11 mouse cellular contexts compared by ENCODE assay signal in the genomic region with DNA sequence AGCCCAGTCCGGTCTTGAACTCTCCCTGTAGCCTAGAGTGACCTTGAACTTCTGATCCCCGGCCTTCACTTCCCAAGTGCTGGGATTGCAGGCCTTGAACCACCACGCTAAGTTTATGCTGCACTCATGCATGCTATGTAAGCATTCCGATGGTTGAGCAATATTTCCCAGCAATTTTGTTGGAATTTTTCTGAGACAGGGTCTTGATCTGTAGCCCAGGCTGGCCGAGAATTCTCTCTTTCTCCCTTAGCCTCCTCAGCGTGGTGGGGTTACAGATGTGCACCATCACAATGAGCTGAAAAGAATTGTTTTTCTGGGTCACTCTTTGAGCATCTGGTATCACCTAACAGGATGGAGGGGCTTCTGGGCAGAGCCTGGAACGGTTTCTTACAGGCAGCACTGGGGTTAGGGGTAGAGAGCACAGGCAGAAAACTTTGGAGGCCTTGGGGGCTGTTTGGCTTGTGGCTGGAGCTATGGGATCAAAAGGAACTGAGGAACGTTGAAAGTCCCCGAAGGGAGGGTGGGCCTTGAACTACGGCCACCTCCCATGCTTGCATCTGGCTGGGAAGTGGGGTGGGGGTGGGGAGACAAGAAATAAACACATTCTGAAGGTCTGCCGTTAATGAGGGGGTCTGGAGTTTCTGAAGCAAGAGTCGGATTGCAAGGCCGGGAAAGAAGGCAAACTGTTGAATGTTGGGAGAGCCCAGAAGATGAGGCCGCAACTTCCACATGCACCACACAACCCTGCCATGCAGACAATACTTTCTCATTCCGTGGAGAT. TPM values are rescaled to one million over a fixed set of nuclear protein-coding genes. Genes with fewer than 3 reads are reported as not detected.
A peak's percentile ranks its signal among the peaks of the same experiment; 100 is the strongest.
DNase-seq lines count a peak whose midpoint lies in the region; ATAC-seq and TF ChIP-seq lines count a peak whose summit lies in the region.
"Had no signal": no experiment of that assay in that cellular context is flagged by ENCODE, and none has a peak within 500 bp of the region (broad histone marks: within the 10 kb centered on the region; RNA-seq: fewer than 3 reads in every experiment).

No protein-coding gene starts in this region.

- H3K4me3 ChIP-seq in lung, embryonic 14.5 days (ENCODE audit: low read depth, low read length): no peak overlapping the region
- H3K4me3 ChIP-seq in embryonic facial prominence, embryonic 11.5 days (ENCODE audit: low read depth, low read length): no peak overlapping the region
- H3K4me3 ChIP-seq in limb, embryonic 13.5 days: no peak overlapping the region
- H3K4me3 ChIP-seq: midbrain, embryonic 15.5 days had no signal

- intact Hi-C loops in heart, postnatal 25 days (cut with DNase I): no loop called here

- no peak for ATAC-seq in lung, embryonic 14.5 days (ENCODE audit: insufficient read depth)
- no peak for ATAC-seq in embryonic facial prominence, embryonic 11.5 days (replicated peaks; ENCODE audit: insufficient number of reproducible peaks, low FRiP score, low TSS enrichment, low read depth)
- ATAC-seq in limb, embryonic 13.5 days (ENCODE audit: low FRiP score, low read depth): no peak
- ATAC-seq: midbrain, embryonic 15.5 days had no signal

- H3K4me1 ChIP-seq in lung, embryonic 14.5 days (ENCODE audit: insufficient read depth): peaks cover 23% of the 10 kb centered on the region
- H3K4me1 ChIP-seq in embryonic facial prominence, embryonic 11.5 days (ENCODE audit: control insufficient read depth, insufficient read depth, low read length): peaks cover 21% of the 10 kb centered on the region
- peaks cover 66% of the 10 kb centered on the region for H3K4me1 ChIP-seq in limb, embryonic 13.5 days

- no peak overlapping the region for H3K9ac ChIP-seq in lung, embryonic 14.5 days
- no peak overlapping the region for H3K9ac ChIP-seq in embryonic facial prominence, embryonic 11.5 days (replicated peaks; ENCODE audit: low read length)
- H3K9ac ChIP-seq in limb, embryonic 13.5 days: no peak overlapping the region
- H3K9ac ChIP-seq: midbrain, embryonic 15.5 days had no signal

- H3K27ac ChIP-seq in lung, embryonic 14.5 days (ENCODE audit: low read depth): peak overlapping the region; percentile 79
- peak overlapping the region; percentile 88 for H3K27ac ChIP-seq in embryonic facial prominence, embryonic 11.5 days (replicated peaks; ENCODE audit: low read depth, low read length)
- peak overlapping the region; percentile 88 for H3K27ac ChIP-seq in limb, embryonic 13.5 days
- H3K27ac ChIP-seq: midbrain, embryonic 15.5 days had no signal

- H3K27me3 ChIP-seq in lung, embryonic 14.5 days (ENCODE audit: insufficient read depth, low read length): no peaks in the 10 kb centered on the region
- H3K27me3 ChIP-seq in embryonic facial prominence, embryonic 11.5 days (ENCODE audit: control insufficient read depth, insufficient read depth, low read length): no peaks in the 10 kb centered on the region
- H3K27me3 ChIP-seq in limb, embryonic 13.5 days: no peaks in the 10 kb centered on the region
- H3K27me3 ChIP-seq: midbrain, embryonic 15.5 days had no signal

- H3K9me3 ChIP-seq in lung, embryonic 14.5 days (ENCODE audit: low read depth, low read length): no peaks in the 10 kb centered on the region
- no peaks in the 10 kb centered on the region for H3K9me3 ChIP-seq in embryonic facial prominence, embryonic 11.5 days (replicated peaks; ENCODE audit: control insufficient read depth, low read length)
- no peaks in the 10 kb centered on the region for H3K9me3 ChIP-seq in limb, embryonic 13.5 days
- H3K9me3 ChIP-seq: midbrain, embryonic 15.5 days had no signal

- no peaks in the 10 kb centered on the region for H3K36me3 ChIP-seq in lung, embryonic 14.5 days (ENCODE audit: insufficient read depth)
- H3K36me3 ChIP-seq in embryonic facial prominence, embryonic 11.5 days (replicated peaks; ENCODE audit: control insufficient read depth, insufficient read depth, low read depth, low read length): no peaks in the 10 kb centered on the region
- no peaks in the 10 kb centered on the region for H3K36me3 ChIP-seq in limb, embryonic 13.5 days
- H3K36me3 ChIP-seq: midbrain, embryonic 15.5 days had no signal

- no peak overlapping the region for H3K4me2 ChIP-seq in lung, embryonic 14.5 days
- no peak overlapping the region for H3K4me2 ChIP-seq in embryonic facial prominence, embryonic 11.5 days (ENCODE audit: low read depth, low read length)
- peak overlapping the region; percentile 2; the same call in 1 of the 2 replicates for H3K4me2 ChIP-seq in limb, embryonic 13.5 days (replicated peaks)
- H3K4me2 ChIP-seq: midbrain, embryonic 15.5 days had no signal

- peak; percentile 47 for DNase-seq in heart, adult 18-20 months
- DNase-seq in heart, postnatal 25 days (ENCODE audit: low spot score): no peak
- peak; percentile 72 for DNase-seq in lung, embryonic 14.5 days
- no peak for DNase-seq in lung, postnatal 36 days
- peak; percentile 55 for DNase-seq in embryonic facial prominence, embryonic 11.5 days (ENCODE audit: low spot score)
- DNase-seq in urinary bladder, postnatal 10 days (ENCODE audit: low spot score): no peak
- DNase-seq in urinary bladder, postnatal 14 days (ENCODE audit: low spot score): no peak
- DNase-seq: kidney, postnatal 36 days had no signal

- TF ChIP-seq CTCF in lung, embryonic 14.5 days (IDR thresholded peaks at IDR 0.05; ENCODE audit: low read depth): no peak

- 27% methylated on average over 15 of the region's 15 CpGs for WGBS in lung, embryonic 14.5 days
- 30% methylated on average over 15 of the region's 15 CpGs for whole genome bisulfite sequencing in embryonic facial prominence, embryonic 11.5 days
- WGBS in limb, embryonic 13.5 days: 22% methylated on average over 15 of the region's 15 CpGs

RNA-seq across cellular contexts. Expression of a gene that starts 20.4 kb away (rescaled TPM):
- 1 to 10 TPM in 1 of 2 experiments, under 1 TPM in 1; 0.30 to 2.8 TPM for total RNA-seq in heart, adult 18-20 months (2021)
- total RNA-seq in heart, postnatal 25 days (2021): under 1 TPM; 0.29 to 0.64 TPM
- polyA plus RNA-seq in lung, embryonic 14.5 days (2014; fragmentation: Nextera tagmentation; extraction: Ambion mirVana): 0.30 and 0.45 TPM in 2 replicates
- polyA plus RNA-seq in embryonic facial prominence, embryonic 11.5 days (2014; fragmentation: Nextera tagmentation; extraction: Ambion mirVana): 0.31 and 0.60 TPM in 2 replicates
- 0.39 and 0.83 TPM in 2 replicates for polyA plus RNA-seq in limb, embryonic 13.5 days (2015; fragmentation: Nextera tagmentation; extraction: Ambion mirVana)
- total RNA-seq: left cerebral cortex, postnatal 36 days had no signal
- polyA plus RNA-seq: midbrain, embryonic 15.5 days had no signal

RNA-seq across cellular contexts. Expression of a gene that starts 45.4 kb away (rescaled TPM):
- under 1 TPM; 0.07 to 0.18 TPM for total RNA-seq in heart, adult 18-20 months (2021)
- under 1 TPM; 0.18 to 0.20 TPM for total RNA-seq in heart, postnatal 25 days (2021)
- 0.39 and 0.47 TPM in 2 replicates for polyA plus RNA-seq in lung, embryonic 14.5 days (2014; fragmentation: Nextera tagmentation; extraction: Ambion mirVana)
- polyA plus RNA-seq in embryonic facial prominence, embryonic 11.5 days (2014; fragmentation: Nextera tagmentation; extraction: Ambion mirVana): 0.22 and 0.86 TPM in 2 replicates
- polyA plus RNA-seq in limb, embryonic 13.5 days (2015; fragmentation: Nextera tagmentation; extraction: Ambion mirVana): 0.55 and 1.2 TPM in 2 replicates

Comparison
In these comparisons a context has a peak if more than half of its experiments do, and no peak if none do; other contexts are left out.
1. DNase-seq: peak in heart, adult 18-20 months (2 of 2), lung, embryonic 14.5 days (single experiment) and embryonic facial prominence, embryonic 11.5 days (single experiment); none in heart, postnatal 25 days (single experiment), lung, postnatal 36 days (single experiment), urinary bladder, postnatal 10 days (single experiment) and urinary bladder, postnatal 14 days (single experiment).
2. Peak in every context shown above with its lines, with median percentiles within 50 percentile points of each other: H3K27ac ChIP-seq.